Mouse (Mus musculus): ENCODE results near the gene Cga.

The Cga gene

DNA sequence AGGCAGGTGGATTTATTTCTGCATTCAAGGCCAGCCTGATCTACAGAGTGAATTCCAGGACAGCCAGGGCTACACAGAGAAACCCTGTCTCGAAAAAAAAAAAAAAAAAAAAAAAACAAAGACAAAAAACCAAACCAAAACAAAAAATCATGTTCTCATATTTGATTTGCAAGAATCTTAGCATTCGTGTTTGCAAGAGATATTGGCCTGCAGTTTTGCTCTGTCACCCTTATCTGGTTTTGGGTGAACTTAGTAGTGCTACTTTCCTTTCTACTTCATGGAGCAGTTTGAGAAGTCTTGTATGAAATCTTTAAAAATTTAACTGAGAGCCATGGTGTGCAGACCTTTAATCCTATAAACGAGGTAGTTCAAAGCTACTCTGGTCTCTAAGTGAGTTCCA, 23.8 kb upstream of the Cga start:
- H3K27me3 ChIP-seq (ENCODE audit: insufficient read depth, low read length), result no peaks in the 10 kb centered on the region
- H3K9me3 ChIP-seq (ENCODE audit: low read length), result no peaks in the 10 kb centered on the region
- TF ChIP-seq NANOG (IDR thresholded peaks at IDR 0.05; ENCODE audit: borderline replicate concordance, low read length) (no peak), CTCF (conservative IDR thresholded peaks at IDR 0.05; ENCODE audit: low read length) (no peak), POU5F1 (IDR thresholded peaks at IDR 0.05; ENCODE audit: borderline replicate concordance, low read length) (no peak)
- no peak overlapping the region for H3K4me3 ChIP-seq (replicated peaks; ENCODE audit: low read length)
- peaks cover 28% of the 10 kb centered on the region for H3K36me3 ChIP-seq (ENCODE audit: insufficient read depth, low read length)
- peaks cover 96% of the 10 kb centered on the region for H3K4me1 ChIP-seq (replicated peaks; ENCODE audit: low read depth, low read length)

DNA sequence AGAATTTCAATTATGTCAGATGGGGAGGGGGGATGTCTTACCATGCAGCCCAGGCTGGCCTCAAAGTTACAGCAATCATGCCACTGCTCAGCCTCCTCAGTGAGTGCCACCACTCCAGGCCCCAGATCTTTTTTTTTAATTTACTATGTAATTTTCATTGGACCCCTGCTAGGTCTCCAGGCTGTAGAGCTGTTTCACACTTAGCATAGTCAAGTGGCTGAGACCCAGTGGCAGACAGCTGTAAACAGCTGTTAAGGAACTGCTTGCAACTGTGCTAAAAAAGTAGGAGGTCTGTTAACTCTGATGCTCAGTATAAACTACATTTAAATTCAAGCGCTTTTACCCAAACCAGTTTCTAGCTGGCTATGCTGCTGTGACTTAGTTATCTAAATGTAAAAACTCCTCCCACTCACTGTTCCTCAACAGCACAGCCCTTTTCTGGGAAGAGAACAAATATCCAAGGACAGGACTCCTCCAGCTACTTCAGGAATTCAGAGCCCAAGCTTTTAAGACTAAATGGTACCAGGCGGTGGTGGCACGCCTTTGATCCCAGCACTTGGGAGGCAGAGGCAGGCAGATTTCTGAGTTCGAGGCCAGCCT, 20.6 kb upstream of the Cga start:
- TF ChIP-seq POU5F1 (IDR thresholded peaks at IDR 0.05; ENCODE audit: borderline replicate concordance, low read length) (no peak), CTCF (conservative IDR thresholded peaks at IDR 0.05; ENCODE audit: low read length) (no peak), NANOG (IDR thresholded peaks at IDR 0.05; ENCODE audit: borderline replicate concordance, low read length) (no peak)
- Histone ChIP-seq H3K27me3 (ENCODE audit: insufficient read depth, low read length) (no peaks in the 10 kb centered on the region), H3K4me1 (replicated peaks; ENCODE audit: low read depth, low read length) (peaks cover 92% of the 10 kb centered on the region), H3K36me3 (ENCODE audit: insufficient read depth, low read length) (peaks cover 27% of the 10 kb centered on the region; the same call in 1 of the 2 replicates), H3K4me3 (replicated peaks; ENCODE audit: low read length) (peak overlapping the region; percentile 46), H3K9me3 (ENCODE audit: low read length) (no peaks in the 10 kb centered on the region)

DNA sequence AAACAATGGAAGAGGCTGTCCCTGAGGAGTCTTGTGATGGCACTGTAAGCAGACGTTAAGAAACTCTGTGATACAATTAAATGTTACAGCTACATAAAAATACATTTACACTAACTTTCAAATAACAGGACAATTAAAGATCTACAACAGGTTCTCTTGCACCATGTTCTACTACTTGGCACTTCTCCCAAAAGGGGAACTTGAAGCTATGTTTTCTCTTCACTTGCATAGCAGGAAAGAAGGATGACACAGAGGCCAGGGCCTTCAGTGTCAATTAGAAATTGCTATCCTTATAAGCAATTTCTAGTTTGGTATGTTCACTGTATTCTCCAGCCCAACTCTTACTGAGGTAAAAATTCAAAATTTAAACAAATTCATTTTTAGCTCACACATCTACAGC, 19.3 kb upstream of the Cga start:
- H3K9me3 ChIP-seq (ENCODE audit: low read length), result no peaks in the 10 kb centered on the region
- TF ChIP-seq POU5F1 (IDR thresholded peaks at IDR 0.05; ENCODE audit: borderline replicate concordance, low read length), result no peak
- no peak for TF ChIP-seq CTCF (conservative IDR thresholded peaks at IDR 0.05; ENCODE audit: low read length)
- TF ChIP-seq NANOG (IDR thresholded peaks at IDR 0.05; ENCODE audit: borderline replicate concordance, low read length), result no peak
- peaks cover 31% of the 10 kb centered on the region for H3K36me3 ChIP-seq (ENCODE audit: insufficient read depth, low read length)
- H3K4me3 ChIP-seq (replicated peaks; ENCODE audit: low read length), result no peak overlapping the region
- H3K4me1 ChIP-seq (replicated peaks; ENCODE audit: low read depth, low read length), result peaks cover 92% of the 10 kb centered on the region
- H3K27me3 ChIP-seq (ENCODE audit: insufficient read depth, low read length), result no peaks in the 10 kb centered on the region

DNA sequence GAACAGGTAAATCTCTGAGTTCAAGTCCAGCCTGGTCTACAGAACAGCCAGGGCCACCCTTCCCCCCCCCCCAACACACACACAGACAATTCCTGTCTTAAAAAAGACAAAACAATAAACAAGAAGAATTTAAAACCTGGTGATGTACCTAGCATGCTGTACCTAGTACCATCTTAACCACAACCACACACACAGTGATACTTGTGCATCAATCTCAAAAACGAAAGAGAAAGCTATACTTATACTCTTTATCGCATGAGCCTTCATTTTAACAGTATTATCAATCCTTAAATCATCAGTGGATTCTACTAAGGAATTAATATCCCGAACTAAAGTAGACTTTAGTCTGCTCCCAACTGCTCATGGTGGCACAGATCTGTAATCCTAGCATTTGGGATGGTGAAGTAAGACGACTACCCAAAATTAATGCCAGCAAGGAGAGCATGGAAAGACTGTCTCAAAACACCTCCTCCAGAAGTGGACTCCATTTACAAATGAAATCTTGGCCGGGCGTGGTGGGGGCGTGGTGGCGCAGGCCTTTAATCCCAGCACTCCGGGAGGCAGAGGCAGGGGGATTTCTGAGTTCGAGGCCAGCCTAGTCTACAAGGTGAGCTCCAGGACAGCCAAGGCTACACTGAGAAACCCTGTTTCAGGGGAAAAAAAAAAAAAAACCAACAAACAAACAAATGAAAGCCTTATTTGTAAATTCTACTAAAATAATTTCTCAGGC, 12.5 kb upstream of the Cga start:
- no peaks in the 10 kb centered on the region for H3K27me3 ChIP-seq (ENCODE audit: insufficient read depth, low read length)

DNA sequence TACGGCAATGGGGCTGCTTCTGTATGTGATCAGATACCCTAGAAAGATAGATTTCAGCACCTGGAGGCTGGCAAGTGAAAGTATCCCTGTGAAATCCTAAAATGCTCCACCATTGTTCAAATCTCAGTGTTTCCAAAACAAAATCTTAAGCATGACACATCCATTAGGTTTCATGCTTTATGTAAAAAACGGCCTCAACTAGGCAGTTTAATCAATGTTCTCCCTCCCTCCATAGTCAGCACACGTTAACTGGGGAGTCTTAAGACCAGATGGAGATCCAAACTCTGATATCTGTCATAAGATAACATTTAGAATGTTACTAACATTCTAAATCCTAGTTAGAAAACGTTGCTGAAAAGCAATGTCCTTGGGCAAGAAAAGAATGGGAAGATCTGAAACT, 11.7 kb upstream of the Cga start:
- peaks cover 74% of the 10 kb centered on the region for H3K4me1 ChIP-seq (replicated peaks; ENCODE audit: low read depth, low read length)
- H3K4me3 ChIP-seq (replicated peaks; ENCODE audit: low read length), result peak overlapping the region; percentile 83

More for the DNA sequence above, 12.5 kb upstream of the Cga start:
- Histone ChIP-seq H3K9me3 (ENCODE audit: low read length) (no peaks in the 10 kb centered on the region), H3K4me1 (replicated peaks; ENCODE audit: low read depth, low read length) (peaks cover 77% of the 10 kb centered on the region), H3K4me3 (replicated peaks; ENCODE audit: low read length) (peak overlapping the region; percentile 83), H3K36me3 (ENCODE audit: insufficient read depth, low read length) (peaks cover 38% of the 10 kb centered on the region)
- no peak for TF ChIP-seq CTCF (conservative IDR thresholded peaks at IDR 0.05; ENCODE audit: low read length)
- TF ChIP-seq POU5F1 (IDR thresholded peaks at IDR 0.05; ENCODE audit: borderline replicate concordance, low read length), result no peak
- TF ChIP-seq NANOG (IDR thresholded peaks at IDR 0.05; ENCODE audit: borderline replicate concordance, low read length), result no peak

DNA sequence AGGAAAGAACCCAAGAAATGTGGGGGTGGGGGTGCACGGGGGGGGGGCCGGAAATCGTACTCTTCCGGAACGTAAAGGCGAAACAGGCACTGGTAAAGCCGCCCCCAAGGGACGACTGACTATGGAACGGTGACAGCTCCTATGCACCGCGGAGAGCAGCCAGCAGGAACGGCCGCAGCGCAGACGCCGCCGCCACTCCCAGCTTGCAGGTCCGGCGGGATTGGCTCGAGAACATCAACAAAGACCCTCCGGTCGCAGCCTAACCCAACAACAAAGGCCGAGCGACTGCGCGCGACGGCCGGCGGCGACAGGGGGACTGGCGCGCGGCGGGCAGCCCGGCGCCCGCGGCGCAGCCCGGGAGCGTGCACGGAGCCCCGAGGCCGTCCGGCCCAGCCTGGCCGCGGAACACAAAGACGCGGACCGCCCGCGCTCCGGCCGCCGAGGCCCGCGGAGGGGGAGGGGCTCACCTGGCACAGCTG, 11.2 kb upstream of the Cga start:
- TF ChIP-seq CTCF (conservative IDR thresholded peaks at IDR 0.05; ENCODE audit: low read length) (no peak), NANOG (IDR thresholded peaks at IDR 0.05; ENCODE audit: borderline replicate concordance, low read length) (no peak), POU5F1 (IDR thresholded peaks at IDR 0.05; ENCODE audit: borderline replicate concordance, low read length) (no peak)
- Histone ChIP-seq H3K4me3 (replicated peaks; ENCODE audit: low read length) (peak overlapping the region; percentile 83), H3K9me3 (ENCODE audit: low read length) (no peaks in the 10 kb centered on the region), H3K36me3 (ENCODE audit: insufficient read depth, low read length) (peaks cover 29% of the 10 kb centered on the region), H3K4me1 (replicated peaks; ENCODE audit: low read depth, low read length) (peaks cover 72% of the 10 kb centered on the region), H3K27me3 (ENCODE audit: insufficient read depth, low read length) (0 out of 2 replicates have a peak, but pooled peaks cover under 1% of the 10 kb centered on the region)

More for the DNA sequence above, 11.7 kb upstream of the Cga start:
- peaks cover 32% of the 10 kb centered on the region for H3K36me3 ChIP-seq (ENCODE audit: insufficient read depth, low read length)
- H3K27me3 ChIP-seq (ENCODE audit: insufficient read depth, low read length), result no peaks in the 10 kb centered on the region
- H3K9me3 ChIP-seq (ENCODE audit: low read length), result no peaks in the 10 kb centered on the region
- TF ChIP-seq POU5F1 (IDR thresholded peaks at IDR 0.05; ENCODE audit: borderline replicate concordance, low read length) (no peak), NANOG (IDR thresholded peaks at IDR 0.05; ENCODE audit: borderline replicate concordance, low read length) (no peak), CTCF (conservative IDR thresholded peaks at IDR 0.05; ENCODE audit: low read length) (no peak)

DNA sequence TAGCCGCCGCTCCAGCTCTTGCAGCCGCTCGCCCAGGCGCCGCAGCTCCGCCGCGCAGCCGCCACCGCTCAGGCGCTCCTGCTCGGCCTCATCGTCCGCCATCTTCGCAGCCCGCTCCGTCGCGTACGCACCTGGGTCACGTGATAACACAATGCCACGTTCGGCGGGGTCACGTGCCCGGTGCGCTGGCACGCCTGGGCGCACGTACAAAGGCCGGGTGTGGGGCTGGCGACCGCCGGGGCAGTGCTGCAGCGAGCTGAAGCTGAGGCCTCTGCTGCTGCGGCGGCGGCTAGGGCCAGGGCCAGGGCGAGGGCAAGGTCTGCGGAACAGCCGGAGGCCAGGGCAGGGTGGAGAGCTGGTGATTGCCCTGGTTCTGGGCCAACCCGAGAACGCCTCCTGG, 10.8 kb upstream of the Cga start, which contains the start of gene Zfp292:
Zfp292 (minus strand) TSS at position 143 of the 400 bp plus-strand sequence.
- H3K9me3 ChIP-seq (ENCODE audit: low read length), result no peaks in the 10 kb centered on the region
- peaks cover 5% of the 10 kb centered on the region; the same call in 1 of the 2 replicates for H3K27me3 ChIP-seq (ENCODE audit: insufficient read depth, low read length)
- no peak for TF ChIP-seq NANOG (IDR thresholded peaks at IDR 0.05; ENCODE audit: borderline replicate concordance, low read length)
- no peak for TF ChIP-seq CTCF (conservative IDR thresholded peaks at IDR 0.05; ENCODE audit: low read length)
- H3K4me1 ChIP-seq (replicated peaks; ENCODE audit: low read depth, low read length), result peaks cover 72% of the 10 kb centered on the region
- peak within 1 kb of the TSS; percentile 83 for H3K4me3 ChIP-seq (replicated peaks; ENCODE audit: low read length)
- H3K36me3 ChIP-seq (ENCODE audit: insufficient read depth, low read length), result peaks cover 26% of the 10 kb centered on the region

DNA sequence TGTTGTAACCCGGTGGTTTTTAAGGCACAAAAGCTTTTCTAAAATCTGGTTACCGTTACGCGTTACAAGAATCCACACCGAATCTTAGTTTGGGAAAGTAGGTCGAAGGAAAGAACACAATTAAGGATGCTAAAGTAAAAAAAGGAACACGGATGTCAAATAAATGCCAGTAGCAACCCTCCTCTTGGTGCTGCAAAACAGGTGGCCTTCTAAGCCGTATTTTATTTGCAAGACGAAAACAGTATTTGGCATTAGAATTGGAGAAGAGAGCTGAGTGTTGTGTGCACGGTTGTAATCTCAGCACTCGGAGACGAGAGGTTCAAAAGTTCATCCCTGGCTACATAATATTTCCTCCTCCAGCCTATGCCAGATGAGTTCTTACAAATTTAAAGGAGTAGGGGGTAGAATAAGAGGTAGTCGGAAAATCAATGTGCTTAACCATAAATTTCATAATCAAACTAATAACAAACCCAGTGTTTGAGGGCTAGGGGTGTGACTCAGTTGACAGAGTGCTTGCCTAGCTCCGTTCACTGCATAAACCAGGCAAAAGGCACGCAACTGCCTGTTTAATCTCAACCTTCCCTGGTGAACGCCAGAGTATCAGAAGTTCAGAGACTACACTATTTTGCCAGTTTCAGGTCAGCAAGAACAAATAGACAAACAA, 10.1 kb upstream of the Cga start:
- TF ChIP-seq CTCF (conservative IDR thresholded peaks at IDR 0.05; ENCODE audit: low read length), result no peak
- no peak for TF ChIP-seq NANOG (IDR thresholded peaks at IDR 0.05; ENCODE audit: borderline replicate concordance, low read length)
- TF ChIP-seq POU5F1 (IDR thresholded peaks at IDR 0.05; ENCODE audit: borderline replicate concordance, low read length), result no peak
- Histone ChIP-seq H3K9me3 (ENCODE audit: low read length) (no peaks in the 10 kb centered on the region), H3K4me1 (replicated peaks; ENCODE audit: low read depth, low read length) (peaks cover 66% of the 10 kb centered on the region), H3K36me3 (ENCODE audit: insufficient read depth, low read length) (peaks cover 20% of the 10 kb centered on the region), H3K27me3 (ENCODE audit: insufficient read depth, low read length) (peaks cover 11% of the 10 kb centered on the region), H3K4me3 (replicated peaks; ENCODE audit: low read length) (peak overlapping the region; percentile 83)
